In the genomic region with DNA sequence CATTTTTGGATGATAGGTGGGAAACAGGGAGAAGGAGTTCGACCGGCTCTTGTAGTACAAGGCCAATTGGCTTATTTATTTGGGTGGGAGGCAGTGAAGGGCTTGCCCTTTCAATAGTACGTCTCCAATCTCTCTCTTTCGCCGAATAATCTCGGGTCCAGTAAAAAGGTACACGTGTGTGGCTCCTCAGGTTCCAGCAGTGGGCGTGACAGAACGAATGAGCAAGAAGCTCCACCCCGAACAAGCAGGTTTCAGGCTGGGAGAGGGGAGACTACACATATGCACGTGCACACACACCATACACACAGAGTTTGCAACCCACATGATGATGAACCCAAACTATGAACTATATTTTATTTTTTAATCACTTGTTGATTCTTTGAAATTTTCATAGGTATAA, we compare ENCODE assay signal across 14 mouse cellular contexts.
"Had no signal": no experiment of that assay in that cellular context is flagged by ENCODE, and none has a peak within 500 bp of the region (broad histone marks: within the 10 kb centered on the region; RNA-seq: fewer than 3 reads in every experiment).

No protein-coding gene starts in this region.

- H3K4me2 ChIP-seq: lung, embryonic 14.5 days; midbrain, embryonic 12.5 days; neural tube, embryonic 12.5 days had no signal

- H3K9ac ChIP-seq: lung, embryonic 14.5 days; midbrain, embryonic 12.5 days; neural tube, embryonic 12.5 days had no signal

- H3K27ac ChIP-seq: midbrain, embryonic 10.5 days; midbrain, embryonic 12.5 days; neural tube, embryonic 12.5 days had no signal

- DNase-seq: lung, adult 18-20 months; lung, embryonic 14.5 days; lung, postnatal 10 days; lung, postnatal 4 days; right cerebral cortex, postnatal 14 days; right cerebral cortex, postnatal 4 days; spleen, adult 18-20 months; thymus, adult 18-20 months; thymus, postnatal 14 days; thymus, postnatal 36 days had no signal

- H3K36me3 ChIP-seq: midbrain, embryonic 10.5 days; midbrain, embryonic 12.5 days; neural tube, embryonic 12.5 days had no signal

- H3K4me3 ChIP-seq: midbrain, embryonic 10.5 days; midbrain, embryonic 12.5 days; myocyte; neural tube, embryonic 12.5 days had no signal

- H3K27me3 ChIP-seq: neural tube, embryonic 12.5 days had no signal

- H3K9me3 ChIP-seq: midbrain, embryonic 12.5 days; neural tube, embryonic 12.5 days had no signal
